Mouse (Mus musculus) kidney, postnatal 0 days (tissue): ENCODE measurements around the gene Paxx. TPM values are rescaled to one million over a fixed set of nuclear protein-coding genes. Genes with fewer than 3 reads are reported as not detected.

Experiments used
- ATAC-seq: fragments of 200-750 bp; cut with Nextera tagmentation; replicated peaks from 2 replicates; pipeline ENCODE4 v1.8.0; 2017; ENCODE audit warnings: low read depth, moderate number of reproducible peaks, moderate TSS enrichment, moderate library complexity; ENCODE audit not compliant: low FRiP score
- DNase-seq: peaks from one replicate; pipeline ENCODE4 v3.0.0-alpha.2; 2016; ENCODE audit warnings: low spot score
- H3K27ac ChIP-seq: fragments of 300-500 bp; sonication (generic); 2 replicates; pipeline ENCODE4 v1.5.1; 2014; ENCODE audit warnings: mild to moderate bottlenecking
- H3K27me3 ChIP-seq: fragments of 300-500 bp; sonication (generic); 2 replicates; pipeline ENCODE4 v1.6.1; 2014; ENCODE audit warnings: low read length, mixed read lengths; ENCODE audit not compliant: insufficient read depth
- H3K36me3 ChIP-seq: fragments of 300-500 bp; sonication (generic); 2 replicates; pipeline ENCODE4 v1.6.1; 2014; ENCODE audit warnings: low read length, mixed read lengths; ENCODE audit not compliant: insufficient read depth
- H3K4me1 ChIP-seq: fragments of 300-500 bp; sonication (generic); replicated peaks from 2 replicates; pipeline ENCODE4 v1.6.1; 2014; ENCODE audit warnings: antibody characterized with exemption, low read length, mixed read lengths; ENCODE audit not compliant: insufficient read depth
- H3K4me2 ChIP-seq: fragments of 300-500 bp; sonication (generic); 2 replicates; pipeline ENCODE4 v1.6.1; 2014; ENCODE audit warnings: mild to moderate bottlenecking, low read length, moderate library complexity, mixed read lengths
- H3K4me3 ChIP-seq: fragments of 300-500 bp; sonication (generic); replicated peaks from 2 replicates; pipeline ENCODE4 v1.5.1; 2014; ENCODE audit warnings: low read depth, low read length
- H3K9ac ChIP-seq: fragments of 300-500 bp; sonication (generic); 2 replicates; pipeline ENCODE4 v1.6.1; 2014; ENCODE audit warnings: low read depth, low read length
- H3K9me3 ChIP-seq: fragments of 300-500 bp; sonication (generic); replicated peaks from 2 replicates; pipeline ENCODE4 v1.6.1; 2016; ENCODE audit warnings: low read length, inconsistent platforms, mixed read lengths
- CTCF ChIP-seq: IDR thresholded peaks from 2 replicates; pipeline ENCODE4 v1.5.1; 2016; ENCODE audit warnings: antibody characterized with exemption, low read depth, mild to moderate bottlenecking, moderate library complexity
- WGBS: fragments of 180-500 bp; shearing (Covaris S2); extraction: QIAGEN DNeasy Blood & Tissue Kit; methylation state at CpG from one replicate; pipeline ENCODE4 v1.1.7; 2014; 5-methylcytosine and 5-hydroxymethylcytosine counted together
- polyA plus RNA-seq: library from polyadenylated mRNA; unstranded; fragments of >200 nt; fragmentation: Nextera tagmentation; extraction: Ambion mirVana; gene quantifications from 2 replicates; pipeline ENCODE4 v1.2.1, GENCODE M21; 2015

Gene Paxx
- polyA plus RNA-seq, 1 experiment from 2014 or later: 42.0 TPM

GRCm38 (mm10) chr2:25428442-25429236 lies 32.3 kb downstream of the Paxx start, which contains the start of gene Abca2:
TSS of gene Abca2 (plus strand) at chr2:25428703.
- Histone ChIP-seq H3K4me2 (peak within 1 kb of the TSS; percentile 98), H3K9me3 (no peaks in the 10 kb centered on the region), H3K27me3 (no peaks in the 10 kb centered on the region), H3K36me3 (no peaks in the 10 kb centered on the region), H3K27ac (peak within 1 kb of the TSS; percentile 77), H3K9ac (peak within 1 kb of the TSS; percentile 71), H3K4me3 (peak within 1 kb of the TSS; percentile 55), H3K4me1 (peaks cover 23% of the 10 kb centered on the region; the same call in 1 of the 2 replicates)
- peak; percentile 91 for TF ChIP-seq CTCF
- ATAC-seq: peak; percentile 77
- WGBS: 0% methylated on average over 81 of the region's 89 CpGs
- peak; percentile 92 for DNase-seq

- TF ChIP-seq CTCF: no peak
- Histone ChIP-seq H3K9ac (no peak overlapping the region), H3K27ac (no peak overlapping the region), H3K4me2 (no peak overlapping the region), H3K27me3 (no peaks in the 10 kb centered on the region), H3K4me3 (no peak overlapping the region), H3K9me3 (no peaks in the 10 kb centered on the region), H3K4me1 (peaks cover 23% of the 10 kb centered on the region; the same call in 1 of the 2 replicates), H3K36me3 (no peaks in the 10 kb centered on the region)
- ATAC-seq: no peak
- no peak for DNase-seq
- 90% methylated on average over 5 of the region's 5 CpGs for WGBS
These were observed 33.6 kb downstream of the Paxx start for GRCm38 (mm10) chr2:25427256-25427655.

- peaks cover 23% of the 10 kb centered on the region; the same call in 1 of the 2 replicates for H3K4me1 ChIP-seq
- no peaks in the 10 kb centered on the region for H3K36me3 ChIP-seq
- no peaks in the 10 kb centered on the region for H3K27me3 ChIP-seq
- no peak overlapping the region for H3K4me2 ChIP-seq
- DNase-seq (peak; percentile 81), ATAC-seq (no peak)
- H3K9ac ChIP-seq: no peak overlapping the region
- peak; percentile 94 for TF ChIP-seq CTCF
- WGBS: 31% methylated on average over 5 of the region's 5 CpGs
- H3K27ac ChIP-seq: no peak overlapping the region
- no peaks in the 10 kb centered on the region for H3K9me3 ChIP-seq
- no peak overlapping the region for H3K4me3 ChIP-seq
These were observed 34.1 kb downstream of the Paxx start for GRCm38 (mm10) chr2:25426721-25427191.

- DNase-seq: no peak
- Histone ChIP-seq H3K36me3 (no peaks in the 10 kb centered on the region), H3K9me3 (no peaks in the 10 kb centered on the region), H3K27me3 (no peaks in the 10 kb centered on the region), H3K4me3 (no peak overlapping the region), H3K4me1 (peaks cover 13% of the 10 kb centered on the region; the same call in 1 of the 2 replicates), H3K27ac (no peak overlapping the region), H3K9ac (no peak overlapping the region), H3K4me2 (no peak overlapping the region)
- ATAC-seq: no peak
- no peak for TF ChIP-seq CTCF
- 59% methylated on average over 27 of the region's 27 CpGs for WGBS
These were observed 35.4 kb downstream of the Paxx start for GRCm38 (mm10) chr2:25425481-25425880.

GRCm38 (mm10) chr2:25423626-25424025 lies 37.3 kb downstream of the Paxx start:
- DNase-seq: no peak
- Histone ChIP-seq H3K9ac (no peak overlapping the region), H3K4me1 (no peaks in the 10 kb centered on the region), H3K4me2 (no peak overlapping the region), H3K4me3 (no peak overlapping the region), H3K27me3 (no peaks in the 10 kb centered on the region), H3K36me3 (no peaks in the 10 kb centered on the region), H3K27ac (no peak overlapping the region), H3K9me3 (no peaks in the 10 kb centered on the region)
- TF ChIP-seq CTCF: no peak
- WGBS: 55% methylated on average over 1 of the region's 1 CpGs
- no peak for ATAC-seq

GRCm38 (mm10) chr2:25422587-25423410 lies 38.1 kb downstream of the Paxx start, which contains the start of gene Fut7:
TSS of gene Fut7 (plus strand) at chr2:25423267.
- no peak within 1 kb of the TSS for H3K27ac ChIP-seq
- no peak within 1 kb of the TSS for H3K9ac ChIP-seq
- H3K4me3 ChIP-seq: no peak within 1 kb of the TSS
- no peaks in the 10 kb centered on the region for H3K9me3 ChIP-seq
- ATAC-seq: 0 out of 2 replicates have a peak, but pooled peaks have one; percentile 24
- no peaks in the 10 kb centered on the region for H3K27me3 ChIP-seq
- DNase-seq: no peak
- no peaks in the 10 kb centered on the region for H3K36me3 ChIP-seq
- no peak for TF ChIP-seq CTCF
- no peak within 1 kb of the TSS for H3K4me2 ChIP-seq
- 52% methylated on average over 17 of the region's 17 CpGs for WGBS
- H3K4me1 ChIP-seq: no peaks in the 10 kb centered on the region
